In genomic region chr10:24312191-24312611, GRCm38 (mm10) we compare ENCODE assay signal across 9 mouse cellular contexts.
DNase-seq lines count a peak whose midpoint lies in the region; ATAC-seq and TF ChIP-seq lines count a peak whose summit lies in the region.
"Had no signal": no experiment of that assay in that cellular context is flagged by ENCODE, and none has a peak within 500 bp of the region (broad histone marks: within the 10 kb centered on the region; RNA-seq: fewer than 3 reads in every experiment).

No protein-coding gene starts in this region.

- peaks cover 0 to 8% of the 10 kb centered on the region in 2 experiments; a peak in 2 of 4 replicates for H3K4me1 ChIP-seq in CH12.LX (ENCODE audit: control insufficient read depth in 1 of 2, insufficient read depth in 2 of 2)
- H3K4me1 ChIP-seq in forebrain, embryonic 14.5 days (ENCODE audit: control insufficient read depth, insufficient read depth, low read length): no peaks in the 10 kb centered on the region
- no peaks in the 10 kb centered on the region for H3K4me1 ChIP-seq in liver, embryonic 16.5 days (ENCODE audit: control insufficient read depth, low read depth, low read length)
- H3K4me1 ChIP-seq in neural tube, embryonic 15.5 days: peaks cover 2% of the 10 kb centered on the region; the same call in 1 of the 2 replicates
- H3K4me1 ChIP-seq in thymus, adult 2 months (replicated peaks; ENCODE audit: control insufficient read depth, insufficient read depth, low read length): no peaks in the 10 kb centered on the region

- peak; percentile 56 to 72; a peak in 3 of 4 replicates for TF ChIP-seq CTCF in CH12.LX (conservative IDR thresholded peaks at IDR 0.05 in 1 of 2, IDR thresholded peaks at IDR 0.05 in 1 of 2; ENCODE audit: low read depth in 2 of 2, low read length in 2 of 2)
- no peak for TF ChIP-seq CTCF in thymus, adult 2 months (IDR thresholded peaks at IDR 0.05; ENCODE audit: borderline replicate concordance, control insufficient read depth, extremely low read depth, insufficient read depth, low read length, poor library complexity)

- dilution Hi-C loops in CH12.LX (cut with MboI; ENCODE audit: extremely low pct_ligation_motif_present, extremely low pct_unique_long_range_greater_than_20kb, low sequenced_read_pairs): no loop called here

- peak; percentile 59 for TF ChIP-seq RAD21 in CH12.LX (IDR thresholded peaks at IDR 0.05; ENCODE audit: low read depth, low read length)

- no peak overlapping the region for H3K9ac ChIP-seq in CH12.LX (ENCODE audit: insufficient read depth, low read depth)
- H3K9ac ChIP-seq in forebrain, embryonic 14.5 days (ENCODE audit: low read length): no peak overlapping the region
- H3K9ac ChIP-seq in liver, embryonic 16.5 days (ENCODE audit: low read depth, low read length): no peak overlapping the region
- no peak overlapping the region for H3K9ac ChIP-seq in neural tube, embryonic 15.5 days (replicated peaks)
- H3K9ac ChIP-seq: midbrain, embryonic 12.5 days had no signal

- in situ Hi-C loops in CH12.LX (cut with MboI; ENCODE audit: low pct_ligation_motif_present, low pct_unique_long_range_greater_than_20kb, low sequenced_read_pairs): loop anchor here (25.0 kb wide), 1 partner anchor 350 kb away; the partner anchor contains the start of genes Taar4 and Taar5

- no peaks in the 10 kb centered on the region for H3K9me3 ChIP-seq in CH12.LX (replicated peaks; ENCODE audit: low read length)
- no peaks in the 10 kb centered on the region for H3K9me3 ChIP-seq in forebrain, embryonic 14.5 days (replicated peaks; ENCODE audit: control insufficient read depth, low read length)
- no peaks in the 10 kb centered on the region for H3K9me3 ChIP-seq in liver, embryonic 16.5 days (replicated peaks; ENCODE audit: control insufficient read depth, low read length)
- no peaks in the 10 kb centered on the region for H3K9me3 ChIP-seq in neural tube, embryonic 15.5 days (replicated peaks)
- H3K9me3 ChIP-seq: midbrain, embryonic 12.5 days had no signal

- peak; percentile 75 for ATAC-seq in forebrain, embryonic 14.5 days
- ATAC-seq in liver, embryonic 16.5 days (ENCODE audit: low read depth): no peak
- peak; percentile 85; the same call in 1 of the 2 replicates for ATAC-seq in neural tube, embryonic 15.5 days (ENCODE audit: low FRiP score)

- no peak for TF ChIP-seq POLR2A in CH12.LX (IDR thresholded peaks at IDR 0.05; ENCODE audit: low read depth, low read length)
- TF ChIP-seq POLR2A in thymus, adult 2 months (IDR thresholded peaks at IDR 0.05; ENCODE audit: control insufficient read depth, extremely low read depth, insufficient read depth, low read length, poor library complexity): no peak

- intact Hi-C loops in heart, postnatal 10 days (cut with DNase I): loop anchor here (5.0 kb wide), 1 partner anchor 310 kb away; no protein-coding TSS in a partner anchor

- H3K4me2 ChIP-seq in CH12.LX (ENCODE audit: insufficient read depth, low read depth, poor library complexity, severe bottlenecking): peak overlapping the region; percentile 78; the same call in 1 of the 2 replicates
- H3K4me2 ChIP-seq in forebrain, embryonic 14.5 days (ENCODE audit: low read length): no peak overlapping the region; the same call in 1 of the 2 replicates
- 0 out of 2 replicates have a peak overlapping the region, but pooled peaks have one; percentile 29 for H3K4me2 ChIP-seq in liver, embryonic 16.5 days (ENCODE audit: low read depth, low read length)
- H3K4me2 ChIP-seq in neural tube, embryonic 15.5 days: peak overlapping the region; percentile 44
- H3K4me2 ChIP-seq: midbrain, embryonic 12.5 days had no signal

- H3K27ac ChIP-seq in CH12.LX (ENCODE audit: insufficient read depth, low read depth): no peak overlapping the region
- H3K27ac ChIP-seq in forebrain, embryonic 14.5 days (ENCODE audit: low read depth, low read length): no peak overlapping the region
- no peak overlapping the region for H3K27ac ChIP-seq in liver, embryonic 16.5 days (ENCODE audit: low read length)
- no peak overlapping the region for H3K27ac ChIP-seq in neural tube, embryonic 15.5 days (replicated peaks)
- no peak overlapping the region for H3K27ac ChIP-seq in thymus, adult 2 months (ENCODE audit: control insufficient read depth, insufficient read depth, low read length)
- H3K27ac ChIP-seq: midbrain, embryonic 12.5 days had no signal

- no peak for TF ChIP-seq EP300 in CH12.LX (IDR thresholded peaks at IDR 0.05; ENCODE audit: low read length)

- H3K79me2 ChIP-seq in CH12.LX (replicated peaks; ENCODE audit: control insufficient read depth, extremely low read depth, insufficient read depth, poor library complexity, severe bottlenecking): no peaks in the 10 kb centered on the region

- WGBS in forebrain, embryonic 14.5 days: 1% methylated on average over 9 of the region's 9 CpGs
- WGBS in liver, embryonic 16.5 days (ENCODE audit: insufficient replicate concordance): under 1% methylated on average over 9 of the region's 9 CpGs
- under 1% methylated on average over 9 of the region's 9 CpGs for WGBS in neural tube, embryonic 15.5 days
- WGBS in thymus, adult 2 months: under 1% methylated on average over 9 of the region's 9 CpGs

- no peak overlapping the region for H3K4me3 ChIP-seq in CH12.LX (replicated peaks in 1 of 3; ENCODE audit: low read depth in 2 of 3, low read length in 2 of 3, poor library complexity in 1 of 3)
- no peak overlapping the region for H3K4me3 ChIP-seq in forebrain, embryonic 14.5 days (ENCODE audit: low read depth, low read length)
- no peak overlapping the region for H3K4me3 ChIP-seq in liver, embryonic 16.5 days (ENCODE audit: low read depth, low read length)
- 0 out of 2 replicates have a peak overlapping the region, but pooled peaks have one; percentile 6 for H3K4me3 ChIP-seq in neural tube, embryonic 15.5 days (replicated peaks)
- H3K4me3 ChIP-seq in thymus, adult 2 months (ENCODE audit: control insufficient read depth, insufficient read depth, low read length): no peak overlapping the region
- H3K4me3 ChIP-seq: midbrain, embryonic 12.5 days had no signal

- no peaks in the 10 kb centered on the region for H3K27me3 ChIP-seq in CH12.LX (replicated peaks)
- H3K27me3 ChIP-seq in forebrain, embryonic 14.5 days (replicated peaks; ENCODE audit: control insufficient read depth, insufficient read depth, low read length): no peaks in the 10 kb centered on the region
- no peaks in the 10 kb centered on the region for H3K27me3 ChIP-seq in liver, embryonic 16.5 days (ENCODE audit: control insufficient read depth, insufficient read depth, low read depth, low read length)
- no peaks in the 10 kb centered on the region for H3K27me3 ChIP-seq in neural tube, embryonic 15.5 days (replicated peaks)
- no peaks in the 10 kb centered on the region for H3K27me3 ChIP-seq in thymus, adult 2 months (ENCODE audit: control insufficient read depth, insufficient read depth, low read length)
- H3K27me3 ChIP-seq: midbrain, embryonic 12.5 days had no signal

- DNase-seq in CH12.LX (ENCODE audit: extremely low read depth): peak; percentile 87
- peak; percentile 69 for DNase-seq in brain, embryonic 18.5 days (ENCODE audit: low read depth, low spot score)
- peak; percentile 89 for DNase-seq in forebrain, embryonic 14.5 days (ENCODE audit: low spot score)
- peak; percentile 86 for DNase-seq in heart, postnatal 10 days
- peak; percentile 84 to 88 for DNase-seq in kidney, postnatal 4 days
- peak; percentile 69 for DNase-seq in thymus, adult 2 months

- no peaks in the 10 kb centered on the region for H3K36me3 ChIP-seq in CH12.LX (replicated peaks in 1 of 2; ENCODE audit: control insufficient read depth in 1 of 2, insufficient read depth in 1 of 2, low read length in 1 of 2)
- no peaks in the 10 kb centered on the region for H3K36me3 ChIP-seq in forebrain, embryonic 14.5 days (ENCODE audit: control insufficient read depth, insufficient read depth, low read length)
- no peaks in the 10 kb centered on the region for H3K36me3 ChIP-seq in liver, embryonic 16.5 days (ENCODE audit: control insufficient read depth, insufficient read depth)
- no peaks in the 10 kb centered on the region for H3K36me3 ChIP-seq in neural tube, embryonic 15.5 days
- H3K36me3 ChIP-seq in thymus, adult 2 months (ENCODE audit: control insufficient read depth, insufficient read depth, low read length): no peaks in the 10 kb centered on the region
- H3K36me3 ChIP-seq: midbrain, embryonic 12.5 days had no signal

TF ChIP-seq in CH12.LX, 34 proteins besides CTCF, POLR2A, EP300 and RAD21:
- TF ChIP-seq ZNF384 (IDR thresholded peaks at IDR 0.05; ENCODE audit: low read depth, low read length) (peak; percentile 57), SMC3 (IDR thresholded peaks at IDR 0.05; ENCODE audit: low read depth, low read length) (peak; percentile 57), IRF4 (IDR thresholded peaks at IDR 0.05; ENCODE audit: low read depth, low read length) (0 out of 2 replicates have a peak, but pooled peaks have one; percentile 26), ZC3H11A (IDR thresholded peaks at IDR 0.05; ENCODE audit: low read depth, low read length) (no peak)
